Mouse (Mus musculus) cerebellum, adult 18-20 months (tissue): ENCODE measurements at regions not wholly inside any gene's neighbourhood (a gene's known extent, or its start where the extent isn't known, plus 50 kb on each side); places are given as distances from the start of the nearest gene placed in this dataset.
A peak's percentile ranks its signal among the peaks of the same experiment; 100 is the strongest.

Experiments
- DNase-seq, 2 experiments: peaks; one replicate each; pipeline ENCODE4 v3.0.0; 2021

- DNase-seq: no peak
Observed at GRCm38 (mm10) chr2:131436149-131436548, 55.1 kb upstream of the Smox start.

GRCm38 (mm10) chr2:131430474-131430873 is 60.8 kb upstream of the Smox start:
- DNase-seq: no peak

GRCm38 (mm10) chr2:131428089-131428488 is 63.2 kb upstream of the Smox start:
- DNase-seq: no peak

- DNase-seq: no peak
Observed at GRCm38 (mm10) chr2:131426941-131427340, 64.4 kb upstream of the Smox start.

GRCm38 (mm10) chr2:131423616-131424320 is 67.5 kb upstream of the Smox start:
- no peak for DNase-seq

- peak; percentile 59 to 60 for DNase-seq
Observed at GRCm38 (mm10) chr2:131422907-131423445, 68.3 kb upstream of the Smox start.

- no peak for DNase-seq
Observed at GRCm38 (mm10) chr2:131418130-131418529, 65.4 kb upstream of the Rnf24 start.

GRCm38 (mm10) chr2:131417472-131417871 is 64.8 kb upstream of the Rnf24 start:
- DNase-seq: no peak

- DNase-seq: peak; percentile 46 to 52
Observed at GRCm38 (mm10) chr2:131416482-131416881, 63.8 kb upstream of the Rnf24 start.

GRCm38 (mm10) chr2:131410906-131411520 is 58.3 kb upstream of the Rnf24 start:
- no peak for DNase-seq

GRCm38 (mm10) chr2:131407337-131407736 is 54.6 kb upstream of the Rnf24 start:
- no peak for DNase-seq

GRCm38 (mm10) chr2:131404218-131404555 is 51.5 kb upstream of the Rnf24 start:
- DNase-seq: no peak

GRCm38 (mm10) chr2:131403543-131404217 is 51.0 kb upstream of the Rnf24 start:
- no peak for DNase-seq
